Mouse (Mus musculus) E14TG2a.4 (cell line): ENCODE data around the gene Pex5.
A peak's percentile ranks its signal among the peaks of the same experiment; 100 is the strongest.
"Not testable (repeated sequence)": the region's sequence is repeated elsewhere in the genome, so short reads cannot be mapped to it uniquely, and the experiment has no call there.

Source experiments
- H3K27me3 ChIP-seq: 2 replicates; pipeline ENCODE4 v1.6.1; 2014; ENCODE audit warnings: low read length, control low read depth; ENCODE audit not compliant: insufficient read depth
- H3K36me3 ChIP-seq: 2 replicates; pipeline ENCODE4 v1.6.1; 2014; ENCODE audit warnings: low read length, control low read depth; ENCODE audit not compliant: insufficient read depth
- H3K4me1 ChIP-seq: replicated peaks from 2 replicates; pipeline ENCODE4 v1.6.1; 2014; ENCODE audit warnings: low read depth, low read length, control low read depth
- H3K4me3 ChIP-seq: replicated peaks from 2 replicates; pipeline ENCODE4 v1.5.1; 2014; ENCODE audit warnings: mild to moderate bottlenecking, low read length
- H3K9me3 ChIP-seq: 2 replicates; pipeline ENCODE4 v1.6.1; 2014; ENCODE audit warnings: low read length, control low read depth
- CTCF ChIP-seq: conservative IDR thresholded peaks from 2 replicates; pipeline ENCODE4 v1.5.1; 2014; ENCODE audit warnings: low read length
- NANOG ChIP-seq: IDR thresholded peaks from 2 replicates; pipeline ENCODE4 v1.6.1; 2014; ENCODE audit warnings: borderline replicate concordance, low read length, mixed read lengths
- POU5F1 ChIP-seq: IDR thresholded peaks from 2 replicates; pipeline ENCODE4 v1.6.1; 2014; ENCODE audit warnings: low read length, borderline replicate concordance

The Pex5 gene

DNA sequence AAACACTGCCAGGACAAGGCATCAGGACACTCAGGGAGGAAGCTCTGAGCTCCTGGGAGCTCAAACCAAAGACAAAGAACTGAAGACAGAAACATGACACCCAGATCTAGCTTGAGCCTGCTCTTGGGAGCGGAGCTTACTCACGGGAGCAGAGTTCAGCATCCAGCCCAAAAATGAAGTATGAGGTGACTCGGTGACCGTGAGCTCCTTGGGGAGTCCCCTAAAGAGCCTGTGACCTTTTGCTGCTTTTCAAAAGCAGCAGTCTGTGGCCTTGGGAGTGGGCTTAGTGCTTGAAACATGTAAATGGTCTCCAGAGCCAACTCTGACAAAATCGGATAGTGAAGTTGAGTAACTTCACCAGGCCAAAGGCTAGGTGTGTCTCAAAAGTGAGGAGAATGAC is 20.3 kb upstream of the Pex5 start:
- no peaks in the 10 kb centered on the region for H3K9me3 ChIP-seq
- no peaks in the 10 kb centered on the region for H3K27me3 ChIP-seq
- no peak overlapping the region for H3K4me3 ChIP-seq
- H3K36me3 ChIP-seq = peaks cover 59% of the 10 kb centered on the region
- H3K4me1 ChIP-seq = peaks cover 72% of the 10 kb centered on the region
- TF ChIP-seq NANOG (no peak), POU5F1 (no peak), CTCF (no peak)

DNA sequence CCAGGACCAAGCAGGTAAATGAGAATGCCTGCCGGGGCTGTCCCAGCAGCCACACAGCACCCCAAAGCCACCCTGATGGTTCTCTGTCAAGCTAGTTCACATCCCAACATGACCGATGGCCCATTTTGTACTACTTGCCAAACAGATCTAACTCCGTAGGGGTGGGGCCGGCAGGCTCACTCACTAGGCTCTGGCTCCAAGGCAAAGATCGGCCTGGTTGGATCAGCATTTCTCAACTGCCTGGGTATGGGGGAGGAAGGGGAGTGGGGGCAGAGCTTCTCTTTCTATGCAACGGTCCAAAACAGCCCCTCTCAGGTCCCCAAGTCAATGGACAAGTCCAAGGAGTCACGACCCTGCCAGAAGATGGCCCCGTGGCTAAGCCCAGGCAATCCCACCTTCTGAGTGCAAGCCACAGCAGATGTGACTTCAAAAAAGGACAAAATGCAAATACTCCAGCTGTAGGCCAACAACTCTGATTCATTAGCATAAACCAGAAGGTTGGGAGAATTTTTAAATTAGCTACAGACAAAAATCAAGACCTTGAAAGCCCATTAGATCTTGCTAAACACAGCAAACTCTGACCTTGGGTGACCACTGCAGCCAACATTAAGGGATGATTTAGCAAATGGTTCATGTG is 18.9 kb upstream of the Pex5 start:
- H3K4me1 ChIP-seq = peaks cover 85% of the 10 kb centered on the region
- no peaks in the 10 kb centered on the region for H3K9me3 ChIP-seq
- TF ChIP-seq CTCF (no peak), POU5F1 (no peak)
- H3K36me3 ChIP-seq = peaks cover 55% of the 10 kb centered on the region
- no peaks in the 10 kb centered on the region for H3K27me3 ChIP-seq
- H3K4me3 ChIP-seq = no peak overlapping the region

DNA sequence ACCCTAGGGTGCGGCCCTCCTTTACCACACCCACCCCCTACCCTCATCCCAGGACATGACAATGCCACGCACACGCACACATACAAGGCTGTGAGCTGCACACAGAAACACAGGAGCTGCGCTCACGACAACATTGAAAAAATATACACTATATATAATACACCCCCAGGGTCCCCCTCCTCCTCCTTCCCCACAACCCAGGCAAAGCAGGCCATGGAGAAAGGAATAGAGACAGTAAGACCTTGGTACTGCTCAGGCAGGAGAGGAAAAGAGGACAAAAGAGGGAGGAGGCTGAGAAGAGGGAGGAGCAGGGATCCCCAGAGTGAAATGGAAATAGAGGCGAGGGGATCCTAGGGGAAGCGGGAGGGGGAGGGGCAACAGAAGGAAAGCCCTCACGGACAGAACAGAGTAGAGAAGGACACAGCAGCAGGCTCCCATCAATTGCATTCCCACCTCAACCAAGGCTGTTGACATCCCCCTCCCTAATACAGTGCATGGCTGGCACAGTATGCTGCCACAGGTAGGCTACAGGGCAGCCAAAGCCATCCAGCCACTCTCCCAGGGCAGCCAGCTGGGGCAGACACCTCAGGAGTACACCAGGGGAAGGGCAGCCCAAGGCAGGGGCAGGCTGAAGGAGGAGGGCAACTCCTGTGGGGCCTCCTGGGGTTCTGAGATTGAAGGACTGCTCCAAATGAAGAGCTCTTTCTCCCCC is 16.1 kb upstream of the Pex5 start:
- H3K9me3 ChIP-seq = no peaks in the 10 kb centered on the region
- TF ChIP-seq NANOG (no peak), POU5F1 (no peak), CTCF (no peak)
- H3K4me1 ChIP-seq = peaks cover 95% of the 10 kb centered on the region
- H3K27me3 ChIP-seq = no peaks in the 10 kb centered on the region
- H3K4me3 ChIP-seq = peak overlapping the region; percentile 69
- peaks cover 35% of the 10 kb centered on the region for H3K36me3 ChIP-seq

DNA sequence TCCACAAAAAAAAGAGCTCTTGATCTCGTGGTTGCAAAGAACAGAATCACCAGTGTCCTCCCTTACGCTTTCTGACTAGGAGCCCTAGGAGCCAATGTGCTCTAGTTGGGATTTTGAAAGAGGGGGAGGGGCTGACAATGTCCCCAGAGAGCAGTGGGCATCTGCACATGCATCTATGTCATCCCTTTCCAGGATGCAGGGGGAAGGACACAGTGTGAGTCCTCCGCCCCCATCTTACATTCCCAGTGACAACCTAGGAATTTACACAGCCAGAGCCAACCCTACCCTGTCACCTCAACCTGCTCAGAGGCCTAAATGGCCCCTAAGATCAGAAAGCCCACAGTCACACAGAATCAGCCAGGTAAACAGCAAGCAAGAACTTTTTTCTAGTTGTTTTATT is 15.5 kb upstream of the Pex5 start:
- Histone ChIP-seq H3K36me3 (peaks cover 30% of the 10 kb centered on the region), H3K4me1 (peaks cover 95% of the 10 kb centered on the region), H3K27me3 (no peaks in the 10 kb centered on the region), H3K9me3 (no peaks in the 10 kb centered on the region), H3K4me3 (peak overlapping the region; percentile 69)
- TF ChIP-seq NANOG = no peak
- TF ChIP-seq POU5F1 = no peak
- no peak for TF ChIP-seq CTCF

DNA sequence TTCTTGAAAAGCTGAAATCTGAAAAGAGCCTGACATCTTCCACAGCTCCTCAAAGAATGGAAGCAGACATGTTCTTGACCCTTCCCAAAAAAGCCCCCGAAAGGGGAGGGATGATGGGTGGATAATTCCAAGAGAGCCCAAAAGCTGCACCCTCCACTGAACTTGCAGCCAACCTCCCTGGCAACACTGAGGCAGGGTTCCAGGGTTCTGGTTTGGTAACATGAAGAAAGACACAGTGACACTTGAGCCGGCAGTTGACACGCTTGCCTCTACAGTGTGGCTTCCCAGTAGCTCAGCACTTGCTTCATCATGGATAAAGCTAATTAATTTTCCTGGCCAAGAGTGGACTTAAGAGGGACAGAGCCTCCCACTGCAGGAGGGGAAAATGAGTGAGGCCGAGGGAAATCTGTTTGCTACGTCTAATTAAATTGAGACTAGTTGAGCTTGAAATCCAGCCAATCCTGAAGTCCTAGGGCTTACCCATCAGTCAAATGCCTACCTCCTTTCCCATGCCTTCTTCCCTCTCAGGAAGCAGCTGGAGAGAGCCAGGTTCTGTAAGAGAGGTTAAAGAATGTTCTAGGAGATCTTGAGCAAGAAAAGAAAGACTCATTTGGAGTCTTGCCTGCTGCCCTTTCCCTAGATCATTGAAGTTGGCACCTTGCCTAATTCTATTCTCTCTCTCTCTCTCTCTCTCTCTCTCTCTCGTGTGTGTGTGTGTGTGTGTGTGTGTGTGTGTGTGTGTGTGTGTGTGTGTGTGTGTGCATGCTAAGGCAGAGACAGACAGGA is 13.1 kb upstream of the Pex5 start:
- no peaks in the 10 kb centered on the region for H3K9me3 ChIP-seq
- H3K27me3 ChIP-seq = no peaks in the 10 kb centered on the region
- no peak overlapping the region for H3K4me3 ChIP-seq
- peaks cover 13% of the 10 kb centered on the region; the same call in 1 of the 2 replicates for H3K36me3 ChIP-seq
- TF ChIP-seq CTCF = no peak
- TF ChIP-seq POU5F1 = no peak
- TF ChIP-seq NANOG = no peak
- H3K4me1 ChIP-seq = peaks cover 89% of the 10 kb centered on the region

- Histone ChIP-seq H3K4me3 (no peak overlapping the region), H3K36me3 (peaks cover 6% of the 10 kb centered on the region; the same call in 1 of the 2 replicates), H3K27me3 (no peaks in the 10 kb centered on the region), H3K4me1 (peaks cover 82% of the 10 kb centered on the region), H3K9me3 (no peaks in the 10 kb centered on the region)
- TF ChIP-seq POU5F1 (no peak), NANOG (no peak), CTCF (no peak)
Observed at GRCm38 (mm10) chr6:124427289-124427688, 12.4 kb upstream of the Pex5 start.

- Histone ChIP-seq H3K4me3 (no peak overlapping the region), H3K4me1 (peaks cover 75% of the 10 kb centered on the region), H3K27me3 (no peaks in the 10 kb centered on the region), H3K9me3 (no peaks in the 10 kb centered on the region), H3K36me3 (no peaks in the 10 kb centered on the region)
- TF ChIP-seq POU5F1 = no peak
- no peak for TF ChIP-seq CTCF
- TF ChIP-seq NANOG = no peak
Observed at GRCm38 (mm10) chr6:124426604-124427003, 11.7 kb upstream of the Pex5 start.

DNA sequence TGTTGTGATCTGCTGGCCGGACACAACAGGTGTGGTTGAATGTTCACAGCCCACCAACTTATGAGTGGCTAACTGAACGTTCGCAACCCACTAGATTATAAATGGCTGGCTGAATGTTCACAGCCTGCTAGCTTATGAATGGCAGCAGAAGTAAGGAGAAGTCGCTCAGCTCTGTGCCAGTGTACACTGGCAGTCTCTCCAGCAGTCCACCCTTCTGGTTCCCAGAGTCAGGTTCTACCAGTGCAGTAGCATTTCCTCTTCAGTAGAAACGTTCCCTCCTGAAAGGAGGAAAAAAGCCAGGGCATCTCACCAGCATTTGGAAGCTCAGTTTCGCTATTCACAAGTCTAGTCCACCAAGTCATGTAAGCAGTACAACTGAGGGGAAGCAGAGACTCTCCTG is 10.7 kb upstream of the Pex5 start:
- no peaks in the 10 kb centered on the region for H3K27me3 ChIP-seq
- TF ChIP-seq NANOG = no peak
- no peak for TF ChIP-seq POU5F1
- no peak for TF ChIP-seq CTCF
- H3K4me3 ChIP-seq = peak overlapping the region; percentile 24; the same call in 1 of the 2 replicates
- H3K9me3 ChIP-seq = no peaks in the 10 kb centered on the region
- H3K36me3 ChIP-seq = no peaks in the 10 kb centered on the region
- peaks cover 64% of the 10 kb centered on the region for H3K4me1 ChIP-seq

- Histone ChIP-seq H3K4me3 (peak overlapping the region; percentile 24; the same call in 1 of the 2 replicates), H3K4me1 (peaks cover 59% of the 10 kb centered on the region)
- H3K9me3 ChIP-seq, H3K36me3 ChIP-seq, H3K27me3 ChIP-seq: not testable (repeated sequence)
Observed at GRCm38 (mm10) chr6:124425042-124425441, 10.2 kb upstream of the Pex5 start.
